Mouse (Mus musculus) erythroblast, embryonic 14.5 days (primary cell): ENCODE results near the gene Myt1l.

Source experiments
- GATA1 ChIP-seq: IDR thresholded peaks from 2 replicates; pipeline ENCODE4 v1.6.1; 2012; ENCODE audit warnings: low read length, inconsistent platforms, mixed read lengths
- TAL1 ChIP-seq: IDR thresholded peaks from 3 replicates; pipeline ENCODE4 v1.6.1; 2012; ENCODE audit warnings: low read length, inconsistent platforms, mixed read lengths

DNA sequence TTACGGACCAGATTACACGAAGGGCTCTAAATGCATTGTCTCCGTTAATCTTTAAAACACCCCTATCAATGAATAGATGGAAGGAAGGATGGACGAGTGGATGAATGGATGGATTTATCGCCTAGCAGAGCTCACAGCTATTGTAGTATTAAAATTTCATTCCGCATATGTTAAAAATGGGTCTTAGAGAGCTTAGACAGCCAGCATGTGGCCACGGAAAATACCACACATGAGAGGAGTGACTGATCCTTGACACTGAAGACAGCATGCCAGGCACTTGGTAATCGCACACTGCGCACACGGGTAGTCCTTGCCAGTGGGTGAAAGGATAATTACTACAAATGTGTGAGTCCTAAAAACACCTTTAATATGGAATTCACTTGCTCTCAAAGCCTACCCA is 171.2 kb downstream of the Myt1l start:
- TF ChIP-seq GATA1 (no peak), TAL1 (no peak)
